Mouse (Mus musculus): ENCODE measurements around the gene Rpl35. TPM values are rescaled to one million over a fixed set of nuclear protein-coding genes. Genes with fewer than 3 reads are reported as not detected.
A peak's percentile ranks its signal among the peaks of the same experiment; 100 is the strongest.

Gene Rpl35
- polyA plus RNA-seq, 1 experiment from 2014 or later: 935 TPM

GRCm38 (mm10) chr2:38986580-38986979, 18.8 kb downstream of the Rpl35 start:
- no peak overlapping the region for H3K4me3 ChIP-seq (ENCODE audit: low read depth, low read length)
- H3K4me1 ChIP-seq (ENCODE audit: insufficient read depth): no peaks in the 10 kb centered on the region
- H3K9ac ChIP-seq: no peak overlapping the region
- H3K27ac ChIP-seq (ENCODE audit: low read depth): no peak overlapping the region
- H3K4me2 ChIP-seq: no peak overlapping the region
- no peaks in the 10 kb centered on the region for H3K9me3 ChIP-seq (ENCODE audit: low read depth, low read length)
- TF ChIP-seq CTCF (IDR thresholded peaks at IDR 0.05; ENCODE audit: low read depth): no peak
- no peak for ATAC-seq (ENCODE audit: insufficient read depth)
- H3K36me3 ChIP-seq (ENCODE audit: insufficient read depth): no peaks in the 10 kb centered on the region
- H3K27me3 ChIP-seq (ENCODE audit: insufficient read depth, low read length): no peaks in the 10 kb centered on the region
- 76% methylated on average over 3 of the region's 3 CpGs for WGBS
- no peak for DNase-seq

- DNase-seq (no peak), ATAC-seq (ENCODE audit: insufficient read depth) (no peak)
- WGBS: 99% methylated on average over 2 of the region's 2 CpGs
- no peak overlapping the region for H3K9ac ChIP-seq
- H3K9me3 ChIP-seq (ENCODE audit: low read depth, low read length): no peaks in the 10 kb centered on the region
- no peak overlapping the region for H3K27ac ChIP-seq (ENCODE audit: low read depth)
- H3K27me3 ChIP-seq (ENCODE audit: insufficient read depth, low read length): no peaks in the 10 kb centered on the region
- H3K4me1 ChIP-seq (ENCODE audit: insufficient read depth): no peaks in the 10 kb centered on the region
- TF ChIP-seq CTCF (IDR thresholded peaks at IDR 0.05; ENCODE audit: low read depth): peak; percentile 55
- no peaks in the 10 kb centered on the region for H3K36me3 ChIP-seq (ENCODE audit: insufficient read depth)
- H3K4me3 ChIP-seq (ENCODE audit: low read depth, low read length): no peak overlapping the region
- H3K4me2 ChIP-seq: no peak overlapping the region
These were observed 22.0 kb downstream of the Rpl35 start for GRCm38 (mm10) chr2:38983456-38983855.

GRCm38 (mm10) chr2:38977837-38978236, 27.6 kb downstream of the Rpl35 start:
- no peaks in the 10 kb centered on the region for H3K27me3 ChIP-seq (ENCODE audit: insufficient read depth, low read length)
- H3K4me1 ChIP-seq (ENCODE audit: insufficient read depth): no peaks in the 10 kb centered on the region
- H3K9ac ChIP-seq: no peak overlapping the region
- H3K27ac ChIP-seq (ENCODE audit: low read depth): no peak overlapping the region
- no peak for ATAC-seq (ENCODE audit: insufficient read depth)
- no peaks in the 10 kb centered on the region for H3K36me3 ChIP-seq (ENCODE audit: insufficient read depth)
- DNase-seq: no peak
- 59% methylated on average over 4 of the region's 4 CpGs for WGBS
- no peak for TF ChIP-seq CTCF (IDR thresholded peaks at IDR 0.05; ENCODE audit: low read depth)
- no peak overlapping the region for H3K4me3 ChIP-seq (ENCODE audit: low read depth, low read length)
- H3K9me3 ChIP-seq (ENCODE audit: low read depth, low read length): no peaks in the 10 kb centered on the region
- H3K4me2 ChIP-seq: no peak overlapping the region

- Histone ChIP-seq H3K27ac (ENCODE audit: low read depth) (no peak overlapping the region), H3K4me2 (no peak overlapping the region), H3K4me1 (ENCODE audit: insufficient read depth) (no peaks in the 10 kb centered on the region), H3K27me3 (ENCODE audit: insufficient read depth, low read length) (no peaks in the 10 kb centered on the region), H3K4me3 (ENCODE audit: low read depth, low read length) (no peak overlapping the region), H3K9ac (no peak overlapping the region), H3K9me3 (ENCODE audit: low read depth, low read length) (no peaks in the 10 kb centered on the region), H3K36me3 (ENCODE audit: insufficient read depth) (no peaks in the 10 kb centered on the region)
- TF ChIP-seq CTCF (IDR thresholded peaks at IDR 0.05; ENCODE audit: low read depth): no peak
- no peak for DNase-seq
- ATAC-seq (ENCODE audit: insufficient read depth): no peak
- 79% methylated on average over 20 of the region's 21 CpGs for WGBS
These were observed 29.3 kb downstream of the Rpl35 start for GRCm38 (mm10) chr2:38975941-38976805.

- no peak for ATAC-seq (ENCODE audit: insufficient read depth)
- 71% methylated on average over 3 of the region's 3 CpGs for WGBS
These were observed 30.2 kb downstream of the Rpl35 start for GRCm38 (mm10) chr2:38975181-38975580.

GRCm38 (mm10) chr2:38974171-38974570, 31.3 kb downstream of the Rpl35 start:
- 40% methylated on average over 2 of the region's 2 CpGs for WGBS
- Histone ChIP-seq H3K4me1 (ENCODE audit: insufficient read depth) (no peaks in the 10 kb centered on the region), H3K27me3 (ENCODE audit: insufficient read depth, low read length) (no peaks in the 10 kb centered on the region), H3K36me3 (ENCODE audit: insufficient read depth) (no peaks in the 10 kb centered on the region), H3K9ac (no peak overlapping the region), H3K4me2 (no peak overlapping the region), H3K9me3 (ENCODE audit: low read depth, low read length) (no peaks in the 10 kb centered on the region), H3K4me3 (ENCODE audit: low read depth, low read length) (no peak overlapping the region), H3K27ac (ENCODE audit: low read depth) (no peak overlapping the region)
- ATAC-seq (ENCODE audit: insufficient read depth): no peak
- no peak for TF ChIP-seq CTCF (IDR thresholded peaks at IDR 0.05; ENCODE audit: low read depth)
- DNase-seq: no peak

More at GRCm38 (mm10) chr2:38975181-38975580, 30.2 kb downstream of the Rpl35 start:
- no peak for DNase-seq
- Histone ChIP-seq H3K4me1 (ENCODE audit: insufficient read depth) (no peaks in the 10 kb centered on the region), H3K27me3 (ENCODE audit: insufficient read depth, low read length) (no peaks in the 10 kb centered on the region), H3K9me3 (ENCODE audit: low read depth, low read length) (no peaks in the 10 kb centered on the region), H3K9ac (no peak overlapping the region), H3K36me3 (ENCODE audit: insufficient read depth) (no peaks in the 10 kb centered on the region), H3K4me2 (no peak overlapping the region), H3K4me3 (ENCODE audit: low read depth, low read length) (no peak overlapping the region), H3K27ac (ENCODE audit: low read depth) (no peak overlapping the region)
- no peak for TF ChIP-seq CTCF (IDR thresholded peaks at IDR 0.05; ENCODE audit: low read depth)

- Histone ChIP-seq H3K4me3 (ENCODE audit: low read depth, low read length) (no peak overlapping the region), H3K27me3 (ENCODE audit: insufficient read depth, low read length) (no peaks in the 10 kb centered on the region), H3K9me3 (ENCODE audit: low read depth, low read length) (no peaks in the 10 kb centered on the region), H3K9ac (no peak overlapping the region), H3K27ac (ENCODE audit: low read depth) (no peak overlapping the region), H3K36me3 (ENCODE audit: insufficient read depth) (no peaks in the 10 kb centered on the region), H3K4me2 (no peak overlapping the region), H3K4me1 (ENCODE audit: insufficient read depth) (no peaks in the 10 kb centered on the region)
- WGBS: 68% methylated on average over 7 of the region's 7 CpGs
- DNase-seq: no peak
- TF ChIP-seq CTCF (IDR thresholded peaks at IDR 0.05; ENCODE audit: low read depth): no peak
- no peak for ATAC-seq (ENCODE audit: insufficient read depth)
These were observed 31.7 kb downstream of the Rpl35 start for GRCm38 (mm10) chr2:38973701-38974100.
